Mouse (Mus musculus) lung, embryonic 14.5 days (tissue): ENCODE measurements around the gene Erbb2. TPM values are rescaled to one million over a fixed set of nuclear protein-coding genes. Genes with fewer than 3 reads are reported as not detected.

Experiments
- ATAC-seq: fragments of 200-750 bp; cut with Nextera tagmentation; 2 replicates; pipeline ENCODE4 v1.8.0; 2017; ENCODE audit warnings: mild to moderate bottlenecking, moderate TSS enrichment, moderate library complexity; ENCODE audit not compliant: insufficient read depth
- DNase-seq: peaks from one replicate; pipeline ENCODE4 v3.0.0-alpha.2; 2015
- H3K27ac ChIP-seq: fragments of 300-500 bp; sonication (generic); 2 replicates; pipeline ENCODE4 v1.5.1; 2014; ENCODE audit warnings: low read depth, mild to moderate bottlenecking, moderate library complexity
- H3K27me3 ChIP-seq: fragments of 300-500 bp; sonication (generic); 2 replicates; pipeline ENCODE4 v1.6.1; 2014; ENCODE audit warnings: low read length, control low read depth; ENCODE audit not compliant: insufficient read depth
- H3K36me3 ChIP-seq: fragments of 300-500 bp; sonication (generic); 2 replicates; pipeline ENCODE4 v1.6.1; 2014; ENCODE audit warnings: control low read depth; ENCODE audit not compliant: insufficient read depth
- H3K4me1 ChIP-seq: fragments of 300-500 bp; sonication (generic); 2 replicates; pipeline ENCODE4 v1.6.1; 2014; ENCODE audit warnings: antibody characterized with exemption, control low read depth; ENCODE audit not compliant: insufficient read depth
- H3K4me2 ChIP-seq: fragments of 300-500 bp; sonication (generic); 2 replicates; pipeline ENCODE4 v1.6.1; 2014; ENCODE audit warnings: mild to moderate bottlenecking
- H3K4me3 ChIP-seq: fragments of 300-500 bp; sonication (generic); 2 replicates; pipeline ENCODE4 v1.5.1; 2014; ENCODE audit warnings: low read depth, low read length
- H3K9ac ChIP-seq: fragments of 300-500 bp; sonication (generic); 2 replicates; pipeline ENCODE4 v1.6.1; 2014
- H3K9me3 ChIP-seq: fragments of 300-500 bp; sonication (generic); 2 replicates; pipeline ENCODE4 v1.6.1; 2016; ENCODE audit warnings: low read depth, low read length, control low read depth
- CTCF ChIP-seq: IDR thresholded peaks from 2 replicates; pipeline ENCODE4 v1.5.1; 2016; ENCODE audit warnings: antibody characterized with exemption, low read depth
- WGBS: fragments of 180-500 bp; shearing (Covaris S2); extraction: QIAGEN DNeasy Blood & Tissue Kit; methylation state at CpG from one replicate; pipeline ENCODE4 v1.1.7; 2014; 5-methylcytosine and 5-hydroxymethylcytosine counted together
- polyA plus RNA-seq: library from polyadenylated mRNA; unstranded; fragments of >200 nt; fragmentation: Nextera tagmentation; extraction: Ambion mirVana; gene quantifications from 2 replicates; pipeline ENCODE4 v1.2.1, GENCODE M21; 2014

Erbb2 gene
- polyA plus RNA-seq, 1 experiment from 2014 or later: 46.5 TPM

DNA sequence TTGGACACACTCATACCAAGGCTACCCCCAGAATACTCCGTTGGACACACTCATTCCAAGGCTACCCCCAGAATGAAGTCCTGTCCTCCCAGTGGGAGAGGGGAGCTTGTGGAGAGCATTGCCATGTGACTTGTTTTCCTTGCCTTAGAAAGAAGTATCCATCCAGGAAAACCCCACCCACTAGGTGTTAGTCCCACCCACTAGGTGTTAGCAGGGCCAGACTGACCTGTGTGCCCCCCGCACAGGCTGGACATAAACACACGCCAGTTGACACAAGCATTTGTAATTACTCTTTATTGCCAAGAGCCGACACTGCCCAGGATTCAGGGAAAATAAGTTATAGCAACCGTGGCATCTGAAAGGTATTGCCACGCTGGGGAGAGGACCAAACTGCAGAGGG is 25.2 kb downstream of the Erbb2 start:
- Histone ChIP-seq H3K9ac (no peak overlapping the region), H3K4me3 (no peak overlapping the region), H3K4me2 (no peak overlapping the region), H3K27me3 (no peaks in the 10 kb centered on the region), H3K27ac (no peak overlapping the region), H3K36me3 (peaks cover 45% of the 10 kb centered on the region), H3K9me3 (no peaks in the 10 kb centered on the region), H3K4me1 (no peaks in the 10 kb centered on the region)
- TF ChIP-seq CTCF: no peak
- ATAC-seq (no peak), DNase-seq (no peak)
- WGBS: 70% methylated on average over 6 of the region's 6 CpGs

DNA sequence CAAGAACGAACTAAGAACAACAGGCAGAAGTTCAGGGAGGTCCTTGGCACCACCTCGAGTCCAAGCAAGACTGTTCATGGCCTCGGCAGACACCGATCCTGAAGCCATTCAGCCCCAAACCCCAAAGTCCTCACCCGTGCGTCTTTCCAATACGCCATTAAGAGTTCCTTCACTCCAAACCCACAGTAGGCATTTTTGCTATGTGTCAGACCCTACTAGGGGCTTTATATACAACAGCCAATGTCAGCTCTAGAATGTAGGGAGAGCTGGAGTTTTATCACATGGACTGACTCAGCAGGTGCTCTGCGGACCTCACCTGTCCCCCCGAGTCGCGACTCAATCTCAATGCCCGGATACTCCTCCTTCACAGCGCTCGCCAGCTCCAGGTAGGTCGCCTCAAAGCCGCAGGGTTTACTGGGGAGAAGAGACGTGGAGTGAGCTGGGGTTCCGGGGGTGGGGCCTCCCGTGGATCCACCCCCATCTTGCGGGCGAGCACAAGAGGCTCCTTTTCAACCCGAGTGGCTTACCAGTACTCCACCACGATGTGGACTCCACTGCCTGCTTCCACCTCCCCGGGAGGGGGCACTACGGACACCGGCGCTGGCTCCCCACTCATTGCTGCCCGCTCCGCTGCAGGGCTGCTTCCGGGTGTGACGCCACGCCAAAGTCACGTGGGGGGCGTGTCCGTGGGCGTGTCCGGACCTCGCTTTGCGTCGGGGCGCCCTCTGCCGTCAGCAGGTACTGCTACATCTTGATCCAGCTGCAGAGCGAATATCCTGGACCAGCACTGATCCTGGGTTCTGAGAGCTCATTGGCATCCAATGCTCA is 26.3 kb downstream of the Erbb2 start, which contains the start of gene Mien1:
TSS of gene Mien1 (minus strand) at position 661 of the 828 bp plus-strand sequence.
- TF ChIP-seq CTCF: peak; percentile 97
- Histone ChIP-seq H3K36me3 (peaks cover 35% of the 10 kb centered on the region), H3K27ac (peak within 1 kb of the TSS; percentile 33; the same call in 1 of the 2 replicates), H3K4me1 (no peaks in the 10 kb centered on the region), H3K4me2 (peak within 1 kb of the TSS; percentile 87), H3K9ac (peak within 1 kb of the TSS; percentile 48), H3K27me3 (no peaks in the 10 kb centered on the region), H3K4me3 (peak within 1 kb of the TSS; percentile 66), H3K9me3 (no peaks in the 10 kb centered on the region)
- ATAC-seq (peak; percentile 89), DNase-seq (peak; percentile 97)
- 3% methylated on average over 43 of the region's 43 CpGs for WGBS

DNA sequence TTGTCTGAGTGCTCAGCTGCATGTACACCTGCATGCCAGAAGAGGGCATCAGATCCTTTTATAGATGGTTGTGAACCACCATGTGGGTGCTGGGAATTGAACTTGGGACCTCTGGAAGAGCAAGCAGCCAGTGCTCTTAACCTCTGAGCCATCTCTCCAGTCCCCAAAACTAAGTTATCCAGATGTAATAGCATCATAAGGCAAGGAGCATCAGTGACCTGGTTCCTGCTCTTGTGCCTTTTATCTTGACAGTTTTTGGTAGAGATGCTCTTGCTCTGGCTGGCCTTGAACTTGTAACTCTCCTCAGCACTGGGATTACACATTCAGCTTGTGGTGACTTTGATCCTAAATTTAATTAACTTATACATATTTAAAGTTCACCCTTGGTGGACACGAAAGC is 31.4 kb downstream of the Erbb2 start:
- WGBS: 97% methylated on average over 1 of the region's 1 CpGs
- H3K27ac ChIP-seq: no peak overlapping the region
- peaks cover 7% of the 10 kb centered on the region; the same call in 1 of the 2 replicates for H3K4me1 ChIP-seq
- no peaks in the 10 kb centered on the region for H3K9me3 ChIP-seq
- DNase-seq (no peak), ATAC-seq (no peak)
- H3K9ac ChIP-seq: no peak overlapping the region
- H3K27me3 ChIP-seq: peaks cover 23% of the 10 kb centered on the region
- no peak for TF ChIP-seq CTCF
- no peak overlapping the region for H3K4me3 ChIP-seq
- H3K4me2 ChIP-seq: no peak overlapping the region
- no peaks in the 10 kb centered on the region for H3K36me3 ChIP-seq

DNA sequence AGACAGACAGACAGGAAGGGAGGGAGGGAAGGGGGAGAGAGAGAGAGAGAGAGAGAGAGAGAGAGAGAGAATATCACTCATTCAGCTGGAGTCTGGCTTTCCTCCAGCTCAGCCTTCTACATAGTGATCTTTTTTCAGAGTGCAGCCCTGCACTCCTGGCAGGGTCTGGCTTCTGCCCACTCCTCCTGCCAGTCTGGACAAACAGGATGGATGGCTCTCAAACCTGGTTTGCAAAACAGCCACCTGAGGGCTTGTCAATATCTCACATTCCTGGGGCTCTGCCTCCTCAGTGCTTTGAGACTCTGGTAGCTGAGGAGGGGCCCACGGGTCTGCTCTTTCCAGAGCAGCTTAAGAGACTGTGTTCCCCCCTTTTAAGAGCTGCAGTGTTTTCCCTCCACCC is 33.0 kb downstream of the Erbb2 start:
- Histone ChIP-seq H3K27me3 (peaks cover 23% of the 10 kb centered on the region), H3K36me3 (no peaks in the 10 kb centered on the region), H3K4me2 (peak overlapping the region; percentile 56; the same call in 1 of the 2 replicates), H3K27ac (peak overlapping the region; percentile 94), H3K9me3 (no peaks in the 10 kb centered on the region), H3K9ac (no peak overlapping the region), H3K4me3 (no peak overlapping the region), H3K4me1 (peaks cover 7% of the 10 kb centered on the region; the same call in 1 of the 2 replicates)
- 0% methylated on average over 1 of the region's 1 CpGs for WGBS
- peak; percentile 29; the same call in 1 of the 2 replicates for ATAC-seq
- DNase-seq: peak; percentile 61
- TF ChIP-seq CTCF: no peak

DNA sequence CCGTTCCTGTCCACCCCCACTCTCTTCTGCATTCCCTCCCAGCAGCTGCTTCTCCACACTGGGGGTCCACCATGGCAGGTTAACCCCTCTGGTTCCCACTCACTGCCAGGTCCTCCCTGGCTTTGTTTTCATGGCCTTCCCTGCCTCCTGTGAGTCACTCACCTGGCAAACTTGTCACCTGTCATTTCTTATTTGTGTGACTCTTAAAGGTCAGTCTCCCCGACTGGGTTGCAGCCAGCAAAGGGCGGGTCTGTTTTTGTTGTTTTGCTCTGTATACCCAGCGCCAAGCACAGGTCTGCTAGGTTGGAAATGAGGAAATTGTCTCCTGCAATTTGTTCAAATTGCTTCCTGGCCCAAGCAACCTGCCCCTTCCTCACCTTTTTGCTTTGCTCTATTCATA is 33.4 kb downstream of the Erbb2 start:
- no peak for DNase-seq

DNA sequence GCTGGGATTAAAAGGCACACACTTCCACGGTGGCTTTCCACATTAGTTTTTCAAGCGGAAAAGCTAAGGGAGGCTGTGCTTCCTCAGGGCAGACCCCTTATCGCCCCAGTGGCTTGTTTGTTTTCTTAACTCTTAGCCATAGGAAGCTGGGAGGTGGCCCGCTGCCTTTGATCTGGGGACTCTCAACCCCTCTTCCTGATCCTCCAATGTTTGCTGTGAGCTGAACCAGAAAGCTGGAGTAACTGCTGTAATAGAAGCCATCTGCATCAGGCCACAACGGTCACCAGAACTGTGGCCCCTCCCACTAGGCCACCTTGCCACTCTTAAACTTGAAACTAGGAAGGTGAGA is 33.9 kb downstream of the Erbb2 start, which contains the start of gene Grb7:
TSS of gene Grb7 (plus strand) at position 182 of the 349 bp plus-strand sequence.
- no peaks in the 10 kb centered on the region for H3K9me3 ChIP-seq
- H3K36me3 ChIP-seq: no peaks in the 10 kb centered on the region
- H3K9ac ChIP-seq: peak within 1 kb of the TSS; percentile 58
- peak within 1 kb of the TSS; percentile 56 for H3K4me2 ChIP-seq
- no peak for TF ChIP-seq CTCF
- H3K4me1 ChIP-seq: peaks cover 7% of the 10 kb centered on the region; the same call in 1 of the 2 replicates
- WGBS: 6% methylated on average over 5 of the region's 5 CpGs
- ATAC-seq (no peak), DNase-seq (no peak)
- H3K4me3 ChIP-seq: peak within 1 kb of the TSS; percentile 45
- H3K27me3 ChIP-seq: peaks cover 23% of the 10 kb centered on the region
- H3K27ac ChIP-seq: peak within 1 kb of the TSS; percentile 94

More for the DNA sequence above, 33.4 kb downstream of the Erbb2 start:
- H3K9me3 ChIP-seq: no peaks in the 10 kb centered on the region
- no peak overlapping the region for H3K4me3 ChIP-seq
- WGBS: 36% methylated on average over 4 of the region's 4 CpGs
- no peak for ATAC-seq
- peak overlapping the region; percentile 56; the same call in 1 of the 2 replicates for H3K4me2 ChIP-seq
- H3K9ac ChIP-seq: no peak overlapping the region
- no peak for TF ChIP-seq CTCF
- no peaks in the 10 kb centered on the region for H3K36me3 ChIP-seq
- peaks cover 23% of the 10 kb centered on the region for H3K27me3 ChIP-seq
- H3K27ac ChIP-seq: peak overlapping the region; percentile 94
- H3K4me1 ChIP-seq: peaks cover 7% of the 10 kb centered on the region; the same call in 1 of the 2 replicates
